Mouse (Mus musculus): ENCODE data around the gene Nat10. TPM values are rescaled to one million over a fixed set of nuclear protein-coding genes. Genes with fewer than 3 reads are reported as not detected.
A peak's percentile ranks its signal among the peaks of the same experiment; 100 is the strongest.

Nat10 gene
- 8.8 and 9.3 TPM in 2 replicates for polyA plus RNA-seq (2015; fragmentation: Nextera tagmentation; extraction: Ambion mirVana)

- Histone ChIP-seq H3K4me1 (replicated peaks; ENCODE audit: control insufficient read depth, insufficient read depth, low read length) (0 out of 2 replicates have a peak, but pooled peaks cover 7% of the 10 kb centered on the region), H3K27ac (ENCODE audit: low read depth, low read length) (peak within 1 kb of the TSS; percentile 82), H3K9me3 (ENCODE audit: control insufficient read depth) (no peaks in the 10 kb centered on the region), H3K9ac (ENCODE audit: low read depth, low read length) (peak within 1 kb of the TSS; percentile 62), H3K4me3 (ENCODE audit: low read depth, low read length) (peak within 1 kb of the TSS; percentile 73), H3K4me2 (replicated peaks; ENCODE audit: low read depth) (peak within 1 kb of the TSS; percentile 84), H3K36me3 (ENCODE audit: control insufficient read depth, insufficient read depth) (peaks cover 7% of the 10 kb centered on the region), H3K27me3 (replicated peaks; ENCODE audit: control insufficient read depth, insufficient read depth, low read length) (no peaks in the 10 kb centered on the region)
- TF ChIP-seq CTCF (IDR thresholded peaks at IDR 0.05; ENCODE audit: low read depth): peak; percentile 26; the same call in 1 of the 2 replicates
- under 1% methylated on average over 47 of the region's 47 CpGs for WGBS
- peak; percentile 96 for ATAC-seq
These were observed at the start of gene Nat10 for GRCm38 (mm10) chr2:103760906-103761716. Nat10 (minus strand) TSS chr2:103761270.

- ATAC-seq: peak; percentile 52; the same call in 1 of the 2 replicates
These were observed 49.3 kb upstream of the Nat10 start for GRCm38 (mm10) chr2:103810412-103810811.

GRCm38 (mm10) chr2:103808466-103808865 is 47.4 kb upstream of the Nat10 start:
- TF ChIP-seq CTCF (IDR thresholded peaks at IDR 0.05; ENCODE audit: low read depth): no peak
- Histone ChIP-seq H3K9ac (ENCODE audit: low read depth, low read length) (no peak overlapping the region), H3K4me1 (replicated peaks; ENCODE audit: control insufficient read depth, insufficient read depth, low read length) (no peaks in the 10 kb centered on the region), H3K36me3 (ENCODE audit: control insufficient read depth, insufficient read depth) (no peaks in the 10 kb centered on the region), H3K4me2 (replicated peaks; ENCODE audit: low read depth) (no peak overlapping the region), H3K4me3 (ENCODE audit: low read depth, low read length) (no peak overlapping the region), H3K9me3 (ENCODE audit: control insufficient read depth) (no peaks in the 10 kb centered on the region), H3K27me3 (replicated peaks; ENCODE audit: control insufficient read depth, insufficient read depth, low read length) (no peaks in the 10 kb centered on the region), H3K27ac (ENCODE audit: low read depth, low read length) (no peak overlapping the region)
- ATAC-seq: peak; percentile 64; the same call in 1 of the 2 replicates

More at GRCm38 (mm10) chr2:103810412-103810811, 49.3 kb upstream of the Nat10 start:
- H3K36me3 ChIP-seq (ENCODE audit: control insufficient read depth, insufficient read depth): no peaks in the 10 kb centered on the region
- no peaks in the 10 kb centered on the region for H3K27me3 ChIP-seq (replicated peaks; ENCODE audit: control insufficient read depth, insufficient read depth, low read length)
- H3K9ac ChIP-seq (ENCODE audit: low read depth, low read length): no peak overlapping the region
- H3K4me3 ChIP-seq (ENCODE audit: low read depth, low read length): no peak overlapping the region
- no peak overlapping the region for H3K4me2 ChIP-seq (replicated peaks; ENCODE audit: low read depth)
- H3K4me1 ChIP-seq (replicated peaks; ENCODE audit: control insufficient read depth, insufficient read depth, low read length): no peaks in the 10 kb centered on the region
- TF ChIP-seq CTCF (IDR thresholded peaks at IDR 0.05; ENCODE audit: low read depth): no peak
- WGBS: 62% methylated on average over 6 of the region's 6 CpGs
- no peaks in the 10 kb centered on the region for H3K9me3 ChIP-seq (ENCODE audit: control insufficient read depth)
- H3K27ac ChIP-seq (ENCODE audit: low read depth, low read length): no peak overlapping the region

GRCm38 (mm10) chr2:103803770-103804530 is 42.9 kb upstream of the Nat10 start:
- no peak for TF ChIP-seq CTCF (IDR thresholded peaks at IDR 0.05; ENCODE audit: low read depth)
- 51% methylated on average over 5 of the region's 5 CpGs for WGBS
- Histone ChIP-seq H3K9me3 (ENCODE audit: control insufficient read depth) (no peaks in the 10 kb centered on the region), H3K27me3 (replicated peaks; ENCODE audit: control insufficient read depth, insufficient read depth, low read length) (no peaks in the 10 kb centered on the region), H3K27ac (ENCODE audit: low read depth, low read length) (no peak overlapping the region), H3K4me1 (replicated peaks; ENCODE audit: control insufficient read depth, insufficient read depth, low read length) (no peaks in the 10 kb centered on the region), H3K4me2 (replicated peaks; ENCODE audit: low read depth) (no peak overlapping the region), H3K36me3 (ENCODE audit: control insufficient read depth, insufficient read depth) (no peaks in the 10 kb centered on the region), H3K4me3 (ENCODE audit: low read depth, low read length) (no peak overlapping the region), H3K9ac (ENCODE audit: low read depth, low read length) (no peak overlapping the region)
- ATAC-seq: no peak

GRCm38 (mm10) chr2:103802422-103802821 is 41.4 kb upstream of the Nat10 start:
- TF ChIP-seq CTCF (IDR thresholded peaks at IDR 0.05; ENCODE audit: low read depth): no peak
- Histone ChIP-seq H3K27me3 (replicated peaks; ENCODE audit: control insufficient read depth, insufficient read depth, low read length) (no peaks in the 10 kb centered on the region), H3K9ac (ENCODE audit: low read depth, low read length) (no peak overlapping the region), H3K4me1 (replicated peaks; ENCODE audit: control insufficient read depth, insufficient read depth, low read length) (no peaks in the 10 kb centered on the region), H3K4me3 (ENCODE audit: low read depth, low read length) (no peak overlapping the region), H3K4me2 (replicated peaks; ENCODE audit: low read depth) (no peak overlapping the region), H3K27ac (ENCODE audit: low read depth, low read length) (no peak overlapping the region), H3K9me3 (ENCODE audit: control insufficient read depth) (no peaks in the 10 kb centered on the region), H3K36me3 (ENCODE audit: control insufficient read depth, insufficient read depth) (no peaks in the 10 kb centered on the region)
- no peak for ATAC-seq
- WGBS: 89% methylated on average over 1 of the region's 1 CpGs

GRCm38 (mm10) chr2:103797491-103798009 is 36.5 kb upstream of the Nat10 start, which contains the start of gene Caprin1:
Caprin1 (minus strand) TSS chr2:103797649.
- TF ChIP-seq CTCF (IDR thresholded peaks at IDR 0.05; ENCODE audit: low read depth): no peak
- no peaks in the 10 kb centered on the region for H3K27me3 ChIP-seq (replicated peaks; ENCODE audit: control insufficient read depth, insufficient read depth, low read length)
- H3K4me3 ChIP-seq (ENCODE audit: low read depth, low read length): peak within 1 kb of the TSS; percentile 96
- peak; percentile 95 for ATAC-seq
- peaks cover 4% of the 10 kb centered on the region; the same call in 1 of the 2 replicates for H3K4me1 ChIP-seq (replicated peaks; ENCODE audit: control insufficient read depth, insufficient read depth, low read length)
- no peaks in the 10 kb centered on the region for H3K9me3 ChIP-seq (ENCODE audit: control insufficient read depth)
- H3K9ac ChIP-seq (ENCODE audit: low read depth, low read length): peak within 1 kb of the TSS; percentile 96
- H3K27ac ChIP-seq (ENCODE audit: low read depth, low read length): peak within 1 kb of the TSS; percentile 99
- H3K4me2 ChIP-seq (replicated peaks; ENCODE audit: low read depth): peak within 1 kb of the TSS; percentile 67
- under 1% methylated on average over 31 of the region's 33 CpGs for whole genome bisulfite sequencing
- peaks cover 7% of the 10 kb centered on the region for H3K36me3 ChIP-seq (ENCODE audit: control insufficient read depth, insufficient read depth)

Measured in intestine, postnatal 0 days (tissue).